Mouse (Mus musculus): ENCODE measurements around the gene Nemp2.

DNA sequence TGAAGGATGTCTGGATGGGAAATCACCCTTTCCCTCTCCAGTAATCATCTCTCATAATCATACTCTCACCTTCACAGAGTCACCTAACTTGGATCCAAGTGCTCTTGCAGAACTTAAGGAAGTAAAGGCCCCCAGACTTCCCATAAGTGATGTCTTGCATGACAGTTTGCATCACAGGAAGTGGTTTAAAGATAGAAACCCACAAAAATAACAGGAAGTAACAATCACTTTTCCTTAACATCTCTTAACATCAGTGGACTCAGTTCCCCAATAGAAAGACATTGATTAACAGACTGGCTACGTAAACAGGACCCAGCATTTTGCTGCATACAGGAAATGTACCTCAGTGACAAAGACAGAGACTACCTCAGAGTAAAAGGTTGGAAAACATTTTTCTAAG, 22.9 kb downstream of the Nemp2 start:
- TF ChIP-seq POLR2A (IDR thresholded peaks at IDR 0.05; ENCODE audit: low read depth, low read length) (no peak), CTCF (IDR thresholded peaks at IDR 0.05; ENCODE audit: borderline replicate concordance, insufficient read depth, low read length) (no peak)

All from embryonic fibroblast, embryonic 13.5 days (primary cell).